Mouse (Mus musculus): ENCODE data around the gene Myo1h. TPM values are rescaled to one million over a fixed set of nuclear protein-coding genes. Genes with fewer than 3 reads are reported as not detected.
A peak's percentile ranks its signal among the peaks of the same experiment; 100 is the strongest.

The Myo1h gene
- polyA plus RNA-seq (2012; rRNA removed) = 0.88 and 1.0 TPM in 2 replicates

DNA sequence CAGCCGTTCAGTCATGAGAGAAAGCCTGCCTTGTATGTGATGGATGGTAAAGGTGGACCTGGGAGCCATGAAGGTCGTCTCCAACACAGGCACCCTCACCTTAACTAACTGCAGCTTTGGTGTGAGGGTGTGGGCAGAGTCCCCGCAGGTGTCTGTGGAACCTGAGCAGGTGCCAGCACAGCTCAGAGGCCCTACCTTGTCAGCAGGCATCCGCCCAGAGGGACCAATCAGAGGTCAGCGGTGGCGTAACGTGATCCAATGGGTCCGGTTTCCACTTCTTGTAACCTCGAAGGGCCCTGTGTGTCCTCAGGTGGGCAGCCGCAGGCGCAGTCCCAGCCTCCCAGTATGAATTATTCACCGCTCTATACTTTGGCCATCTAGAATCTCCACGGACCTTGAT is at the start of gene Myo1h:
Myo1h (plus strand) TSS at position 293 of the 400 bp plus-strand sequence.
- DNase-seq (ENCODE audit: low read depth, low spot score) = no peak
- 34% methylated on average over 13 of the region's 13 CpGs for WGBS

DNA sequence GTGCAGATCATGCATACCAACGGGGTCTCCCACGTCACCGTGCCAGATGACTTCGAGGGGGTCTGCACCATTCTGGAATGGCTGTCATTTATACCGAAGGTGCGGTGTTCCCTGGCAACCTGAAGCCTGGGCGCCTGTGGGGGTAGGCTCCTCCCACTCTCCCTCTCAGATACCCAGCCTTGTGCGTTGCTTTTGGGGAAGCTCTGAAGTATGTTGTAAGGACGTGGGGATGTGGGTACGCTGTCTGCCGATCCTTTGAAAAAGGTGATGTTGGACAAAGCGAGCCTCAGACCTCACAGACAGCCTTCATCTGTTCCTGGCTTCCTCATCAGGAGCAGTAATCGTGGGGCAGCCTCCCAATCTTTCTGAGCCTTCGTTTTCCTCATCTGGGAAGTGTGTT is 49.2 kb upstream of the Myo1h start:
- 60% methylated on average over 14 of the region's 14 CpGs for WGBS
- DNase-seq (ENCODE audit: low read depth, low spot score) = no peak

DNA sequence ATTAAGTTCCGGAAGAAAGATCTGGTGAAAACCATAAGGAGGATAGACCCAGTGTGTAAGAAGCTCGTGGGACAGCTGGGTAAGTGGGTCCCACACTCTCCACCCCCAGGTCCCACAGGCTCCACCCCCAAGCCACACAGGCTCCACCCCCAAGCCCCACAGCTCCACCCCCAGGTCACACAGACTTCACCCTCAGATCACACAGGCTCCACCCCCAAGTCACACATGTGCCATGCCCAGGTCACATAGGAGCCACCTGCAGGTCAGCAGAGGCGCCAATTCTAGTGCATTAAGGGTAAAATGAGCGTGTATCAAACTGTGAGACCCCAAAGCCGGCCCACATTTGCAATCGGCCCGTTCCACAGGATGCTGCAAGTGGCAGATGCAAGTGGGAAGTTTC is 42.5 kb upstream of the Myo1h start:
- no peak for DNase-seq (ENCODE audit: low read depth, low spot score)
- 71% methylated on average over 7 of the region's 7 CpGs for WGBS

DNA sequence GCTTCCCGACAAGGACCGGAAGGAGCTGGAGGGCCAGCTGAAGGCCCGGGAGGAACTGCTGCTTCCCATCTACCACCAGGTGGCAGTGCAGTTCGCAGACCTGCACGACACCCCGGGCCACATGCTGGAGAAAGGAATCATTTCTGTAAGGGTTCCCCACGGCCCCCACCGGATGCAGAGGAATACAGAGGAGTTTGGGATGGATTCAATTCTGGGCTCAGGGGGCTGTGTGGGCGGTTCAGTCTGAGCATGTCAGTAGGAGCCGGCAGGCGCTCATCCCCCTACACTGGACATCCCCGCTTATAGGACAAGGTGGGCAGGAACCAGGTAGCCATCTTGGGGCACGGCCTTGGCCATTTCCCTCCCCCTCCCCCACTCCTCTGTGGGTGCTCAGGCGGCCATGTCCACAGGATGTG is 40.8 kb upstream of the Myo1h start:
- 20% methylated on average over 14 of the region's 14 CpGs for WGBS
- DNase-seq (ENCODE audit: low read depth, low spot score) = peak; percentile 31

DNA sequence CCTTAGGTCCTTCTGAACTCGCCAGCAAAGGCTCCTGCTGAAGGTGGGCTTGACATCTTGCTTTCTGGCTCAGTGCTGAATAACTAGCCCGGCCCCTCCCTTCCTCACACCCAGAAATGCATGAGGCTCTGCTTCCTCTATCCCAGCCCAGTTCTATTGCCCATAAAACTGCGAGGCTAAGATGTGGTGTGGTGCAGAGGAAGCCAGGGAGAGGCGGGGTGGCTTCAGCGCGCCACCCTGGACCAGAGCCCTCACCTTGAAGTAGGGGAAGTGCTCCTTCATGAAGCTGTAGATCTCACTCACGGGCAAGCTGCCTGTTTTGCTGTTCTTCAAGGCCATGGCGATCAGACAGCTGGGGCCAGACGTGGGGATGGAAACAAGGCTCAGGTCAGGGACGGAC is 29.5 kb upstream of the Myo1h start:
- DNase-seq (ENCODE audit: low read depth, low spot score) = peak; percentile 18
- WGBS = 21% methylated on average over 10 of the region's 10 CpGs

DNA sequence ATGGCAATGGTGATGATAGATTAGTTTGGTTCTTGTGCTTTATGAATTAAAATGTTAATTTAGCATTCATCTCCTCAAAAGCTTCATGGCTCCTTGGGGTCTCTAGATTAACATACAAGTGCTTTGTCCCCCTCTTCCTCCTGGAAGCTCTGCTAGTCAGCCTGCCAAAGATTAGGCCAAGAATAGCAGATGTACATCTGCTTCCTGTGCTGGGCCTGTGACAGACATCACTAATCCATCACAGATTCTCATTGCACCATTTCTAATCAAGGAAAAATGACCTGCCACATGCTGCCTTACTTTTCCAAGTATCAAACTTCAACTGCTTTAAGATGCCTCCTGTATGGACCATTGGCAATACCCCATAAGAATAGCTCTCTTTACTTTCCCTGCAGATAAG is 27.5 kb upstream of the Myo1h start:
- DNase-seq (ENCODE audit: low read depth, low spot score) = no peak

DNA sequence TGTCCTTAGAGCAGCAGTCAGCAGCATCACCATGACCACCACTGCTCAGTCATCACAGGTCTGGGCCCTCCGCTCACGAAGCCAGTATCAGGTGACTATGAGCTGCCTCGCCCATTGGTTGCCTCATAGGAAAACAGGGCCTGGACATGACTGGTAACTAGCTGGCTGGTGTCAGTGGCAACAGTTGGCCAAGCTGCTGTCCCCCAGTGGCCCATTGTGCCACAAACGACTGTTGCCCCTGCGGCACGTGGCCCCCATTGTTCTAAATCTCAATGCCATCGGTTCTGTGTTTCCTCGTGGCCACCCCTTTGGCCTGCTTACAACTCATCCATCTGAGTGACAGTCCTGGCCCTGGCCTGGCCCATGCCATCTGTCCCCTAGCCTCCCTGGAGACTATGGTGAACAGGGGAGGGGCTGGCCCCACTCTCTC is 24.9 kb upstream of the Myo1h start:
- 68% methylated on average over 8 of the region's 8 CpGs for WGBS
- no peak for DNase-seq (ENCODE audit: low read depth, low spot score)

DNA sequence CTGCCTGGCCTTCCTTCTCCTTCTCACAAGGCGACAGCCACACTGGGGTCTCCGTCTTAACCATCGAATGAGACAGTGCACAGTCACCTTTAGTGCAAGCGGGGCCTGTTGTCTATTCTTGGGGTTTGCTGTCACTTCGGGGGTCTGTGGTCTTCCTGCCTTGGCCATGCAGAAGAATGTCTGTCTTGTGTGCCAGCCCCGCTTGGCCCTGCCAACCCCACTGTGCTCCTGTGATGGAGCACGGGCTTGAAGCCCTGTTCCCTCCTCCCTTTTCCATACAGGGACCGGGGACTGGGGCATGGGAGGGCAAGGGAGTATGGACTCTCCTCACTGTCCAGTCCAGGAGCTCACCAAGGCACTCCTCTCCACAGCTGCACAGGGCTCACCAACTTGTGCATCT is 24.2 kb upstream of the Myo1h start:
- DNase-seq (ENCODE audit: low read depth, low spot score) = no peak
- WGBS = 83% methylated on average over 8 of the region's 8 CpGs

DNA sequence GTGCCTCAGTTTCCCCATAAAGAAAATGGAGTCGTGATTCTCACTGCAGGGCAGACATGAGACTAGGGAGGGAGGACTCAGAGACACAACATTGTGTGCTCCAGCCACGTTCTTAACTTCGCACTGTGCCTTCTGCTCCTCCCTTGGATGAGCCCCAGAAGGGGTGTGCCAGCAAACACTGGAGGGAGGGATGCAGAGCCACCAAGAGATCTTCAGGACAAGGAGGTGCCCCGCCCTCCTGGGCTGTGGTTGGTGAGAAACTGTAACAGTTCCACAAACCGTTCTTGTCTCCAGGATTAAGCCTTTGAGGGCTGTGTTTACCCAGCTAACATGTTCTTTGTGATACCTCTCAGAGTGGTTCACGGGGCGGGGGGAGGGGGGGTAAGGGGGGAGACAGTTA is 20.3 kb upstream of the Myo1h start:
- DNase-seq (ENCODE audit: low read depth, low spot score) = peak; percentile 10
- WGBS = 9% methylated on average over 7 of the region's 7 CpGs

DNA sequence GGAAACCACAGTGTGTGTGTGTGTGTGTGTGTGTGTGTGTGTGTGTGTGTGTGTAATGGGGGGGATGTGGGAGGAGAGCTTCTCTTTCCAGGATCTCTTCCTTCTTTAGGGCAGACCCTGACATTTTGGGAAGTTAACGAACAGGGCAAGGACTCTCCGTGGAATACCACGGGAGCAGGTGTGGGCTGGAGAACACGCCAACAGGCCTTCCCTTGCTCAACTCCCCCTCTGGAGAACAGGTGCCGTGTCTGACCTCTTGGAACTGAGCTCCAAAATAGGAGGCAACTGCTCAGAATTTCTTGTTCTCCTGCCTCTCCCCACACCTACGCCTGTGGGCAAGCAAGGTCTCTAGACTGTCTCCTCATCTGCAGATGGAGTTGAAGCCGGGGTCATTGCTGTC is 19.5 kb upstream of the Myo1h start:
- WGBS = 49% methylated on average over 7 of the region's 7 CpGs
- DNase-seq (ENCODE audit: low read depth, low spot score) = no peak

DNA sequence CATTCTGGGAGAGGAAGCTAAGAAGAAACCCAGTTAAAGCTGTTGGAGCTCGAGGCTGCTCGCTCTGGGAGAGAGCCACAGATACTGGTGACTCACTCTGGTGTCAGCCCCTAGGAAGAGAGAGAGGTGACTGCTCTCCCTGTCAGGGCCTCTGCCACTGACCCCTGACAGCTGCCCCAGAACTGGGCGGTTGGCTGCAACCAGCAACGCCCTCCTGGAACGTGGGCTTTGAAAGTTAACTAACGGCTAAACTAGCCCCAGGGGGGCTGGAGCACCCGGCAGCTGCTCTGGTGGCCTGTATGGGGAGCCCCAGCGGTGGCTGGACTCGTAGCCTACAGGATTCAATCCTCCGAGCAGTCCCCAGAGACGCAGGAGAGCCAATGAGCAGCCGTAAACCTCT is 19.0 kb upstream of the Myo1h start:
- 17% methylated on average over 12 of the region's 12 CpGs for WGBS
- no peak for DNase-seq (ENCODE audit: low read depth, low spot score)

DNA sequence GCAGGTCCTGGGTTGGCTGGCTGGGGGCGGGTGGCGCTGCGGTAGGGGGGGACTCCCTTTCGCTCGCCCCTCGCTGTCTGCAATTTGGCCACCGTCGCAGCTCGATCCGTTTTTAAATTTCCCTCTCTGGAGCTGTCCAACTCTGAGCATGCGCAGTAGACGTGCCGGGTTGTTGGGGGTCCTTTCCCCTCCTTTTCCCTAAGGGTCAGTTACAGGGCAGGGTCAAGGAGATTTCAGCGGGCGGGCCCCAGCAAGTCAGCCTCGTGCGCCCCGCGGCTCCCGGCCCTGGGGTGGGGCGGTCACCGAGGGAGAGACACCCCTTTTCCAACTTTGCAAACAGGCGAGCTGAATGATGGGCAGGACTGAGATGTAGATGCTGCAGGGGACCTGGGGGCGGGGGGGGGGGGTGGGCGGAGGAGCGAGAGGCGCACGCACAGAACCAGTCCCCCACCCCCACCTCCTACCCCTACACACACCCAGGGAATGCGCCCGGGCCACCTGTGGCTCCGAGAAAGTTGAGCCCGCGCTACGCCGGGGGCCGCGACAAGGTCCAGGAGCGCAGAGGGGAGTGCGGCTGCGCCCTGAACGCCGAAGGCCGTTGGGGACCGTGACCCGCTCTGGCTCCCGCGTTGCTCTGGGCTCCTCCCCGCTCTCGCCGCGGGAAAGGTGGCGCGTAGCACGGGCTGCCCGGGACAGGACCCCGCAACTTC is 15.1 kb upstream of the Myo1h start, which contains the start of gene Foxn4:
Foxn4 (minus strand) TSS at position 115 of the 710 bp plus-strand sequence.
- 1% methylated on average over 52 of the region's 56 CpGs for WGBS
- DNase-seq (ENCODE audit: low read depth, low spot score) = no peak

DNA sequence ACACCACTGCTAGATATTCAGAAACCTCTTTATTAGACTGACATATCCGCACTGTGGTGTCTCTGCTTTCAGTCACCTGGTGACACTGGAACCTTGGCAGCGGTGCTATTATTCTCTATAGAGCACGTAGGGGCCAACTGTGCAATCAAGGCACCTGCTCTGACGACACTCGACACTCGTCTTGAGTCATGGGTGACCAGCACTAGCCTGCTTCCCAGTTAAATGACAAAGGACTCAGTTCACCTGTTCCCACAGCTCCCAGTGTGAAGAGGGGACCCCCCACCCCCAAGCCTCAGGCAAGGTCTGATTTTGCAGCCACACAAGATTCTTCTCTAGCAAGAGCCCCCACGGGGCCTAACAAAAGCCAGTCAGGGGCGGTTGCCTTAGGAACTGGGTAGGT is 13.6 kb upstream of the Myo1h start:
- 21% methylated on average over 8 of the region's 8 CpGs for WGBS
- DNase-seq (ENCODE audit: low read depth, low spot score) = no peak

DNA sequence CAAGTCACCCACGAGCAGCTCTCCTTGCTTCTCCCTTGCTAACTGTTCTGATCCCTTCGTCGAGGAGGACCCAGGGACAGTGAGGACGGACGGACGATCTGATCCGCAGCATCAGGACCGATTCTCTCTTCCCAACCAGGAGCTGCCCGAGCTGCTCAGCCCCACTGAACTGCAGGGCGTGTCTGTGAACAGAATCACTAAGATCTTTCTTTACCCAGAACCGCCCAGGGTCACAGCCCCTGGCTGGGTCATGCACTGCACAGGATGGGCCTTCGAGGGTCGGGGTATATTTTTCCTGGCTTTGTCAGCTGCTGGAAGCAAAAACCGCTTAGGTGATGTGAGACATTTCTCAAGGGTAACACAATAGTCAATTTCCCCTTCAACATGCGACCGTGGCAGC is 13.0 kb upstream of the Myo1h start:
- WGBS = 24% methylated on average over 16 of the region's 16 CpGs

DNA sequence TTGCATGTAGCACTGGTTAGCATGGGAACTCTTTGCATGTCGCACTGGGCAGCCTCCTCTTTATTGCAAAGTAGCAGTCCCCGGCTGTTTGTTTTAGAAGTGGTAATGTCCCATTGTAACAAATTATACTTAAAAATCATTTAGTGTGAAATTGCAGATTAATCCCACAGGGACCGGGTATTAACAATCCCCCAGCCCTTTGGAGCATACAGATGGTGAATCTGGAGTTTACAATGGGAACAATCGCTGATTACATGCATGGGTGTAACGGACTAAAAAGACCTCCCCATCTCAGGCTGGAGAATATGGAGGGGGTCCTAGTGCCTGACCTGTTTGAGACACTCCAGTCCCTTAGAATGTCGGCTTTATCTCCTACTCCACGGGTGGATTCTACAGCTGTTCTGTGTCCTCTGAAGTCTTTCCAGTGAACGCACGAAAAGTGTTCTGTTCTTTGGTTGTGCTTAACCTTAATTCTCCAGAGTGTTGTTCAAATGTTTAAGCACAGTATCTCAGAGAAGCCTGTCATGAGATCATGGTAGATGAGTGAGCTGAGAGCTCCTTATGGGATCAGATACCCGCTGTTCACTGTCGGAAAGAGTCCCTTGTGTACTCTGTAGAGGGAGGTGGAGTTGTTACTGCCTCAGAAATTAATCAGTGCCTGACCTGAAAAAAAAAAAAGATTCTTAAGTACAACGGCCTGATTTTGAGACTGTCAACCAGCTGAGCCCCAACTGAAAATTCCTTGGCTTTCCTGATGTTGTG is 9.4 kb upstream of the Myo1h start:
- WGBS = 52% methylated on average over 12 of the region's 12 CpGs
- DNase-seq (ENCODE audit: low read depth, low spot score) = no peak

More for the DNA sequence above, 13.0 kb upstream of the Myo1h start:
- no peak for DNase-seq (ENCODE audit: low read depth, low spot score)

DNA sequence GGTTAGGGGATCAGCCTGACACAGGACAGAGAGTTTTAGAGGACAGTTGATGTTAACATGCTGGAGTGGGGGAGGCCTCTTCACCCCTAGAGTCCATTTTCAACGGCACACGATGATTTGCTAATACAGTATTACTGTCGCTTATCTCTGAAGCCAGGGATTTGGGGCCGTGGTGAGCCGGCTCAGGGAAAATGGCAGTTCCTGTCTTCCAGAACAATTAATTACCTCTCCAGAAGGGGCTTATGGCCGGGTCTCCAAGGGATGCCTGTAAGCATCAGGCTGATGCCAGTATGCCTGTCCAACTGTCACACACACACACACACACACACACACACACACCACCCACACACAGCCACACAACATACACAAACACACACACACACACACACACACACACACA is 6.6 kb upstream of the Myo1h start:
- DNase-seq (ENCODE audit: low read depth, low spot score) = no peak
- WGBS = 57% methylated on average over 6 of the region's 6 CpGs

DNA sequence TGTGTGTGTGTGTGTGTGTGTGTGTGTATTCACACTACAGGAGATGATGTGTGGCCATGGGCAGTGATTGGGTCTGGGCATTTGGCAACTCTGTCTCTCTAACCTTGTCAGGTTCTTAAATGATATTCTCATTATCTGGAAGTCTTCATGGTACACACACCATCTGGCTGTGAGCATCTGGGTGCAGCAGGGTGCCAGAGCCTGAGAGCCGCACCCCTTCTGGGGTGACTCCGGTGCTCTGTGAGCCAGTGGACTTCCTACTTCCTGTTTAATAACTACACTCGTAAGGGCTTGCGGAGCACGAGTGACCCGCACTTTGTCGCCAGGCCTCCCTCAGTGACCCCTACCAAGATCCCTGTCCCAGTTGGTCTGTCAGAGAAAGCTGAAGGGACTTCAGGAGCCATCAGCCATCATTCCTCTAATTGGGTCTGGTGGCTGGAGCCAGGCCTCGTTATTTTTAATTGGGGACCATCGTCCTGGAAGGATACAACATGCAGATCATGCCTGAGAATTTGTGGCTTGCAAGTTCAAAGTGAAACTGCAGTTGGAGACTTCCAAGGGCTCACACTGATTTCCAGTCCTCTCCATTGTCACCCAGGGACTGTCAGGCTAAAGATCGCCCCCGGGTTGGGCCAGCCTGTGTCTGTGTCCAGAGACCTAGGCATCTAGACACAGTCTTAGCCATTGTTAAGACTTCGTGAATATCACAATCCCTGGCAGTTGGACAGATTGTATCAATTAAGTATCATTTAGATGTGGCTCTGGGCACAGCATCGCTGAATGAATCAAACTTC is 4.2 kb upstream of the Myo1h start:
- DNase-seq (ENCODE audit: low read depth, low spot score) = no peak
- 49% methylated on average over 13 of the region's 13 CpGs for WGBS

DNA sequence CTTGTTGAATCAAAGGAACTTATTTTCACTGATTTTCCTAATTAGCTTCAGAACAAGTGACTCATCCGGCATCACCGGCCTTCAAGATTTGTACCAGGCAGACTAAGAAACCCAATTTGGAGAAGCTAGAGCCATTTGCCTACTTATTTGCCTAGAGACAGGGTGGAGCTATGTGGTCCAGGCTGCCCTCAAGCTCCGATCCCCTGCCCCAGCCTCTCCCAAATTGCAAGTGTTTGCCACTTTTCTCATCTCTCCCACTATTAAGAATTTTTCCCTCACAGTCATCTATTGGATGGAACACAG is 3.6 kb upstream of the Myo1h start:
- 83% methylated on average over 3 of the region's 3 CpGs for WGBS
- no peak for DNase-seq (ENCODE audit: low read depth, low spot score)

DNA sequence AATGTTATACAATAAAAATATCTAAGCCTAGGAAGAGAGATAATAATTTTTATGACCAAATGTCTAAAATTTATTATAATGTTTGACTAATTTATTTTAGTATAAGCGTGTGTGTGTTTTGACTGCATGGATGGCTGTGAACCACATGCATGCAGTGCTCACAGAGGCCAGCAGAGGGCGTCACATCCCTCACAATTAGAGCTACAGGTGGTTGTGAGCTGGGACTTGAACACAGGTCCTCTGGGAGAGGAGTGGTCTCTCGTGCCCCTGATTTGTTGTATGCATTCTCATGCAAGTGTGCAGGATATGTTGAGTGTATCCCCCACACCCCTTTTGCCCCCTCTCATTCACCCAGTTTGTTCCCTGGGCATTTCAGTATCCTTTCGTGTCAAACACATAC is 2.9 kb upstream of the Myo1h start:
- 79% methylated on average over 4 of the region's 4 CpGs for WGBS
- no peak for DNase-seq (ENCODE audit: low read depth, low spot score)

DNA sequence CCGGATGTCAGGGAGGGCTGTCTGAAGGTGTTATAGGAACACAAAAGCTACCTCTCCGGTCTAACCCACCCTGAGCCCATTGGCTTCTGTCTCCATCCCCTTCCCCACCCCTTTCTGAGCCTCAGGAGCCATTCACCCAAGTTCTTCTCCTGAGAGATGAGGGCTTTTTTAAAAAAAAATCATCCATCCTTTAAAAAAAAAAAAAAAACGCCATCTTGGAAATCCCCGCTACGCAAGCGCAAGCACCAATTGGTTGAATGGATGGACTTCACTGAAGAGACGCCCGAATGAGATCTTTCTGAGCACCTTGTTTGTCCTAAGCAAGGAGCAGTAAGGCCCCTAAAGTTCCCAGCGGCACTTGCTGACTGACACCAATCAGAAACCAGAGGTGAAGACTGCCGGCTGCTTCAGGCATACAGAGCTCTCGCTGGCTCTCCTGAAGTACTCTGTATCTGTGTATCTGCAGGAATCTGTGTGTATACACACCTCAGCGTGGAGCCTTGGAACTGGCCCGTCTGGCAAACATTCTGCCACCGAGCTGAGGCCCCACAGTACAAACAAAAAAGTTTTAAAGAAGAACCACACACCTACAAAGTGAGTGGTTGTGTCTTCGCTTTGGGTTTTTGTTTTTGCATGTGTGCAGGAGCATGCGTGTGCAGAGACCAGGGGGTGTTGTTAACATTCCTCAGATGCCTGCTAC is 1.9 kb upstream of the Myo1h start:
- DNase-seq (ENCODE audit: low read depth, low spot score) = no peak
- WGBS = 58% methylated on average over 16 of the region's 16 CpGs

Data from large intestine, adult 2 months (tissue).